Mouse (Mus musculus): ENCODE data around the gene Gemin4. TPM values are rescaled to one million over a fixed set of nuclear protein-coding genes. Genes with fewer than 3 reads are reported as not detected.
A peak's percentile ranks its signal among the peaks of the same experiment; 100 is the strongest.

Gene Gemin4
- total and polyA plus RNA-seq, 2 experiments = 0.65 to 3.8 TPM

GRCm38 (mm10) chr11:76236136-76236535, 18.7 kb upstream of the Gemin4 start:
- peaks cover 53% of the 10 kb centered on the region for H3K36me3 ChIP-seq (ENCODE audit: control insufficient read depth, insufficient read depth, low read length)
- no peaks in the 10 kb centered on the region for H3K79me2 ChIP-seq (ENCODE audit: control insufficient read depth, insufficient read depth, low read length)
- WGBS = 98% methylated on average over 3 of the region's 3 CpGs
- no peaks in the 10 kb centered on the region for H3K27me3 ChIP-seq (ENCODE audit: control insufficient read depth, insufficient read depth, low read length)
- H3K27ac ChIP-seq (replicated peaks; ENCODE audit: insufficient read depth, low read depth, low read length) = no peak overlapping the region
- no peak for DNase-seq (ENCODE audit: extremely low read depth, low read depth, low spot score)
- H3K4me1 ChIP-seq (ENCODE audit: control insufficient read depth, insufficient read depth, low read length) = no peaks in the 10 kb centered on the region
- no peak for TF ChIP-seq POLR2A (IDR thresholded peaks at IDR 0.05; ENCODE audit: extremely low read depth, insufficient read depth, low read length)
- TF ChIP-seq CTCF (IDR thresholded peaks at IDR 0.05; ENCODE audit: low read depth, low read length) = no peak
- no peak overlapping the region for H3K9ac ChIP-seq (ENCODE audit: low read depth, low read length)
- no peak overlapping the region for H3K4me3 ChIP-seq (ENCODE audit: insufficient read depth, low read depth, low read length)

GRCm38 (mm10) chr11:76225051-76225450, 7.6 kb upstream of the Gemin4 start:
- no peak for TF ChIP-seq POLR2A (IDR thresholded peaks at IDR 0.05; ENCODE audit: extremely low read depth, insufficient read depth, low read length)
- no peak for TF ChIP-seq CTCF (IDR thresholded peaks at IDR 0.05; ENCODE audit: low read depth, low read length)

GRCm38 (mm10) chr11:76224631-76225030, 7.2 kb upstream of the Gemin4 start:
- no peak overlapping the region for H3K4me3 ChIP-seq (ENCODE audit: insufficient read depth, low read depth, low read length)
- no peak for DNase-seq (ENCODE audit: extremely low read depth, low read depth, low spot score)
- H3K79me2 ChIP-seq (ENCODE audit: control insufficient read depth, insufficient read depth, low read length) = no peaks in the 10 kb centered on the region
- no peak overlapping the region for H3K9ac ChIP-seq (ENCODE audit: low read depth, low read length)
- no peak for TF ChIP-seq POLR2A (IDR thresholded peaks at IDR 0.05; ENCODE audit: extremely low read depth, insufficient read depth, low read length)
- TF ChIP-seq CTCF (IDR thresholded peaks at IDR 0.05; ENCODE audit: low read depth, low read length) = no peak
- no peaks in the 10 kb centered on the region for H3K4me1 ChIP-seq (ENCODE audit: control insufficient read depth, insufficient read depth, low read length)
- no peak overlapping the region for H3K27ac ChIP-seq (replicated peaks; ENCODE audit: insufficient read depth, low read depth, low read length)
- H3K27me3 ChIP-seq (ENCODE audit: control insufficient read depth, insufficient read depth, low read length) = no peaks in the 10 kb centered on the region
- H3K36me3 ChIP-seq (ENCODE audit: control insufficient read depth, insufficient read depth, low read length) = peaks cover 21% of the 10 kb centered on the region
- WGBS = 85% methylated on average over 5 of the region's 5 CpGs

More at GRCm38 (mm10) chr11:76225051-76225450, 7.6 kb upstream of the Gemin4 start:
- Histone ChIP-seq H3K27me3 (ENCODE audit: control insufficient read depth, insufficient read depth, low read length) (no peaks in the 10 kb centered on the region), H3K79me2 (ENCODE audit: control insufficient read depth, insufficient read depth, low read length) (no peaks in the 10 kb centered on the region), H3K27ac (replicated peaks; ENCODE audit: insufficient read depth, low read depth, low read length) (no peak overlapping the region), H3K4me1 (ENCODE audit: control insufficient read depth, insufficient read depth, low read length) (no peaks in the 10 kb centered on the region), H3K4me3 (ENCODE audit: insufficient read depth, low read depth, low read length) (no peak overlapping the region), H3K36me3 (ENCODE audit: control insufficient read depth, insufficient read depth, low read length) (peaks cover 21% of the 10 kb centered on the region), H3K9ac (ENCODE audit: low read depth, low read length) (no peak overlapping the region)
- DNase-seq (ENCODE audit: extremely low read depth, low read depth, low spot score) = no peak

- peak; percentile 68 for DNase-seq (ENCODE audit: extremely low read depth, low read depth, low spot score)
- H3K4me1 ChIP-seq (ENCODE audit: control insufficient read depth, insufficient read depth, low read length) = 0 out of 2 replicates have a peak, but pooled peaks cover 4% of the 10 kb centered on the region
- H3K27me3 ChIP-seq (ENCODE audit: control insufficient read depth, insufficient read depth, low read length) = no peaks in the 10 kb centered on the region
- peak overlapping the region; percentile 78 for H3K4me3 ChIP-seq (ENCODE audit: insufficient read depth, low read depth, low read length)
- peaks cover 7% of the 10 kb centered on the region for H3K36me3 ChIP-seq (ENCODE audit: control insufficient read depth, insufficient read depth, low read length)
- TF ChIP-seq CTCF (IDR thresholded peaks at IDR 0.05; ENCODE audit: low read depth, low read length) (no peak), POLR2A (IDR thresholded peaks at IDR 0.05; ENCODE audit: extremely low read depth, insufficient read depth, low read length) (no peak)
- 1% methylated on average over 33 of the region's 33 CpGs for WGBS
- H3K9ac ChIP-seq (ENCODE audit: low read depth, low read length) = peak overlapping the region; percentile 82
- no peaks in the 10 kb centered on the region for H3K79me2 ChIP-seq (ENCODE audit: control insufficient read depth, insufficient read depth, low read length)
- H3K27ac ChIP-seq (replicated peaks; ENCODE audit: insufficient read depth, low read depth, low read length) = peak overlapping the region; percentile 64
Observed at GRCm38 (mm10) chr11:76216681-76217389, 629 bp downstream of the Gemin4 start.

GRCm38 (mm10) chr11:76216049-76216540, 1.4 kb downstream of the Gemin4 start:
- Histone ChIP-seq H3K79me2 (ENCODE audit: control insufficient read depth, insufficient read depth, low read length) (no peaks in the 10 kb centered on the region), H3K4me3 (ENCODE audit: insufficient read depth, low read depth, low read length) (no peak overlapping the region), H3K36me3 (ENCODE audit: control insufficient read depth, insufficient read depth, low read length) (peaks cover 3% of the 10 kb centered on the region), H3K27ac (replicated peaks; ENCODE audit: insufficient read depth, low read depth, low read length) (no peak overlapping the region), H3K9ac (ENCODE audit: low read depth, low read length) (no peak overlapping the region), H3K4me1 (ENCODE audit: control insufficient read depth, insufficient read depth, low read length) (0 out of 2 replicates have a peak, but pooled peaks cover 4% of the 10 kb centered on the region), H3K27me3 (ENCODE audit: control insufficient read depth, insufficient read depth, low read length) (no peaks in the 10 kb centered on the region)
- 97% methylated on average over 5 of the region's 5 CpGs for WGBS
- TF ChIP-seq POLR2A (IDR thresholded peaks at IDR 0.05; ENCODE audit: extremely low read depth, insufficient read depth, low read length) (no peak), CTCF (IDR thresholded peaks at IDR 0.05; ENCODE audit: low read depth, low read length) (no peak)
- DNase-seq (ENCODE audit: extremely low read depth, low read depth, low spot score) = no peak

GRCm38 (mm10) chr11:76215011-76215410, 2.5 kb downstream of the Gemin4 start:
- Histone ChIP-seq H3K9ac (ENCODE audit: low read depth, low read length) (no peak overlapping the region), H3K27me3 (ENCODE audit: control insufficient read depth, insufficient read depth, low read length) (no peaks in the 10 kb centered on the region), H3K4me3 (ENCODE audit: insufficient read depth, low read depth, low read length) (no peak overlapping the region), H3K27ac (replicated peaks; ENCODE audit: insufficient read depth, low read depth, low read length) (no peak overlapping the region), H3K79me2 (ENCODE audit: control insufficient read depth, insufficient read depth, low read length) (no peaks in the 10 kb centered on the region), H3K36me3 (ENCODE audit: control insufficient read depth, insufficient read depth, low read length) (no peaks in the 10 kb centered on the region), H3K4me1 (ENCODE audit: control insufficient read depth, insufficient read depth, low read length) (0 out of 2 replicates have a peak, but pooled peaks cover 4% of the 10 kb centered on the region)
- no peak for TF ChIP-seq CTCF (IDR thresholded peaks at IDR 0.05; ENCODE audit: low read depth, low read length)
- TF ChIP-seq POLR2A (IDR thresholded peaks at IDR 0.05; ENCODE audit: extremely low read depth, insufficient read depth, low read length) = no peak
- 64% methylated on average over 2 of the region's 2 CpGs for WGBS
- no peak for DNase-seq (ENCODE audit: extremely low read depth, low read depth, low spot score)
